Mouse (Mus musculus) hindbrain, postnatal 0 days (tissue): ENCODE measurements around the gene Rpn1. TPM values are rescaled to one million over a fixed set of nuclear protein-coding genes. Genes with fewer than 3 reads are reported as not detected.

Source experiments
- ATAC-seq: fragments of 200-750 bp; cut with Nextera tagmentation; 2 replicates; pipeline ENCODE4 v1.8.0; 2017; ENCODE audit warnings: mild to moderate bottlenecking, moderate TSS enrichment, moderate library complexity
- DNase-seq: peaks from one replicate; pipeline ENCODE4 v3.0.0-alpha.2; 2015; ENCODE audit warnings: low spot score
- H3K27ac ChIP-seq: fragments of 300-500 bp; sonication (generic); 2 replicates; pipeline ENCODE4 v1.5.1; 2014; ENCODE audit warnings: mild to moderate bottlenecking
- H3K27me3 ChIP-seq: fragments of 300-500 bp; sonication (generic); 2 replicates; pipeline ENCODE4 v1.6.1; 2014; ENCODE audit warnings: low read length, mixed read lengths; ENCODE audit not compliant: insufficient read depth
- H3K36me3 ChIP-seq: fragments of 300-500 bp; sonication (generic); 2 replicates; pipeline ENCODE4 v1.6.1; 2014; ENCODE audit warnings: low read length, mixed read lengths; ENCODE audit not compliant: insufficient read depth
- H3K4me1 ChIP-seq: fragments of 300-500 bp; sonication (generic); 2 replicates; pipeline ENCODE4 v1.6.1; 2014; ENCODE audit warnings: antibody characterized with exemption, low read length, mixed read lengths; ENCODE audit not compliant: insufficient read depth
- H3K4me2 ChIP-seq: fragments of 300-500 bp; sonication (generic); 2 replicates; pipeline ENCODE4 v1.6.1; 2014; ENCODE audit warnings: low read depth, mild to moderate bottlenecking, low read length, moderate library complexity, mixed read lengths
- H3K4me3 ChIP-seq: fragments of 300-500 bp; sonication (generic); 2 replicates; pipeline ENCODE4 v1.5.1; 2014; ENCODE audit warnings: low read length
- H3K9ac ChIP-seq: fragments of 300-500 bp; sonication (generic); replicated peaks from 2 replicates; pipeline ENCODE4 v1.6.1; 2014; ENCODE audit warnings: mild to moderate bottlenecking, low read length, moderate library complexity, mixed read lengths
- H3K9me3 ChIP-seq: fragments of 300-500 bp; sonication (generic); 2 replicates; pipeline ENCODE4 v1.6.1; 2016; ENCODE audit warnings: low read length, mixed read lengths
- CTCF ChIP-seq: IDR thresholded peaks from 2 replicates; pipeline ENCODE4 v1.5.1; 2016; ENCODE audit warnings: antibody characterized with exemption, control low read depth, low read depth
- WGBS: fragments of 180-500 bp; shearing (Covaris S2); extraction: QIAGEN DNeasy Blood & Tissue Kit; methylation state at CpG from one replicate; pipeline ENCODE4 v1.1.7; 2014; 5-methylcytosine and 5-hydroxymethylcytosine counted together
- polyA plus RNA-seq: library from polyadenylated mRNA; unstranded; fragments of >200 nt; fragmentation: Nextera tagmentation; extraction: Ambion mirVana; gene quantifications from 2 replicates; pipeline ENCODE4 v1.2.1, GENCODE M21; 2015
- total RNA-seq: library from RNA; depleted of rRNA; stranded (reverse); fragments of >200 nt; gene quantifications from 2 replicates; pipeline ENCODE4 v1.2.3, GENCODE M21; 2014

Rpn1 gene
- total and polyA plus RNA-seq, 2 experiments from 2014 or later, result 225 to 242 TPM

DNA sequence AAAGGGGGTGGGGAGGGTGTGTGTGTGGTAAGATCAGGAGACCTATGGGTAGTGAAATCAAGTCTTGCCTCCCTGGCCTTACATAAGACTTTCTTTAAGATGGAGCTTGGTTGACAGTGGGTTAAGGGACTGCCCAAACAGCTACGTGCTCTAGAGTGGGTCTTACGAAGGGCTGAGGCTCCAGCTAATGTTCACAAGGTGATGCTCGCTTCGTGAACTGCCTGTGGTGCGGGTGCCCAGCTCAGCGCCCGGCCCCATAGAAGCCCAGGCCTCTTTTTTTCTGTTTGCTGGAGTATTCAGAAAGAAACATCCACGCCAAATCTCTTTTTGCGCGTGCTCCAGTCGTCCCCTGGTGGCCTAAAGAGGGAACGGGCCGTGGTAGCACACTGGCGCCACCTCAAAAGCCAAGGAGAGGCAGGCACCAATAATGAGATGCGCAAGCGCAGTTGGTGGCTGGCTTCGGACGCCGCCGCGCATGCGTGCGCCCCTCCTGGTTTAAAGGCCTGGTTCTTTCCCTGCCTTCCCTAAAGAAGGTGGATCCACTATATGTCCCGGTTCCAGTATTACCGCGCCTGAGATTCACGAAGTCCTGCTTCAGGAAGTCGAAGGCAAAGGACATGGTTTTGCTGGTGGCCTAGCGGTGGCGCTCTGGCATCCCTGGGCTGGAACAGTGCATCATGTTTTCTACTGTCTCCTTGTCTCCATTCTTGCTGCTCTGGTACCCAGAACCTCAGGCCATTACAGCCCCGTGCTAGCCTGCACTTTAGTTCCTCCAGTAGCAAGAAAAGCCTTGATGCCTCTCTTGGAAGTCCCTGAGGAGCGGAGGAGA lies 21.7 kb downstream of the Rpn1 start:
- no peaks in the 10 kb centered on the region for H3K27me3 ChIP-seq
- TF ChIP-seq CTCF, result peak; percentile 99
- ATAC-seq (peak; percentile 92), DNase-seq (peak; percentile 98)
- no peaks in the 10 kb centered on the region for H3K9me3 ChIP-seq
- peak overlapping the region; percentile 72 for H3K27ac ChIP-seq
- peak overlapping the region; percentile 43 for H3K4me2 ChIP-seq
- H3K9ac ChIP-seq, result peak overlapping the region; percentile 21
- H3K4me1 ChIP-seq, result no peaks in the 10 kb centered on the region
- H3K4me3 ChIP-seq, result peak overlapping the region; percentile 9; the same call in 1 of the 2 replicates
- WGBS, result 8% methylated on average over 32 of the region's 32 CpGs
- H3K36me3 ChIP-seq, result peaks cover 39% of the 10 kb centered on the region

DNA sequence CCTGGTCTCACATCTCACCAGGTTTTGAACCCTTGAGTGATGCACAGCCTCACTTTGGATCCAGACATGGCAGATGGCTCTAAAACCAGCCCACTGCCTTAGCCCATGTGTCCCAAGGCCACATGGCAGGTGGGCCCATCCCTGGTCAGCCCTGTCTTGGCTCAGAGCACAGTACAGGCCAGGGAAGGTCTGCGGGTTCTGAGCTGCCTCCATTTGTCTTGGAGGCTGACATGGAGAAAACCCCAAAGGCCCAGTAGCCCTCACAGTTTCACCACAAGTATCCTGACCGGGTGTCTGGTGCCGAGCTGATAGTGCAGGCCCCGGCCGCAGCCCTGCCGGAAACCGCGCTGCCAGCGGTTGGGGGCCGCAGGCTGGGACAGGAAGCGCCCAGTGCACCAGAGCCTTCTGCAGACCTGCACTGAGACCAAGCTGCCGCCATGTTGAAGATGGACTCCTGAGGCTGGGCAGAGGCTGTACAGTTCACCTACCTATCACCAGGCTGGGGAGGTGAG lies 22.4 kb downstream of the Rpn1 start:
- Histone ChIP-seq H3K4me2 (peak overlapping the region; percentile 43; the same call in 1 of the 2 replicates), H3K9me3 (no peaks in the 10 kb centered on the region), H3K4me3 (0 out of 2 replicates have a peak overlapping the region, but pooled peaks have one; percentile 9), H3K4me1 (no peaks in the 10 kb centered on the region), H3K27ac (peak overlapping the region; percentile 72), H3K36me3 (peaks cover 32% of the 10 kb centered on the region), H3K27me3 (no peaks in the 10 kb centered on the region), H3K9ac (peak overlapping the region; percentile 21; the same call in 1 of the 2 replicates)
- 97% methylated on average over 12 of the region's 12 CpGs for WGBS
- ATAC-seq (peak; percentile 37), DNase-seq (no peak)
- TF ChIP-seq CTCF, result no peak

DNA sequence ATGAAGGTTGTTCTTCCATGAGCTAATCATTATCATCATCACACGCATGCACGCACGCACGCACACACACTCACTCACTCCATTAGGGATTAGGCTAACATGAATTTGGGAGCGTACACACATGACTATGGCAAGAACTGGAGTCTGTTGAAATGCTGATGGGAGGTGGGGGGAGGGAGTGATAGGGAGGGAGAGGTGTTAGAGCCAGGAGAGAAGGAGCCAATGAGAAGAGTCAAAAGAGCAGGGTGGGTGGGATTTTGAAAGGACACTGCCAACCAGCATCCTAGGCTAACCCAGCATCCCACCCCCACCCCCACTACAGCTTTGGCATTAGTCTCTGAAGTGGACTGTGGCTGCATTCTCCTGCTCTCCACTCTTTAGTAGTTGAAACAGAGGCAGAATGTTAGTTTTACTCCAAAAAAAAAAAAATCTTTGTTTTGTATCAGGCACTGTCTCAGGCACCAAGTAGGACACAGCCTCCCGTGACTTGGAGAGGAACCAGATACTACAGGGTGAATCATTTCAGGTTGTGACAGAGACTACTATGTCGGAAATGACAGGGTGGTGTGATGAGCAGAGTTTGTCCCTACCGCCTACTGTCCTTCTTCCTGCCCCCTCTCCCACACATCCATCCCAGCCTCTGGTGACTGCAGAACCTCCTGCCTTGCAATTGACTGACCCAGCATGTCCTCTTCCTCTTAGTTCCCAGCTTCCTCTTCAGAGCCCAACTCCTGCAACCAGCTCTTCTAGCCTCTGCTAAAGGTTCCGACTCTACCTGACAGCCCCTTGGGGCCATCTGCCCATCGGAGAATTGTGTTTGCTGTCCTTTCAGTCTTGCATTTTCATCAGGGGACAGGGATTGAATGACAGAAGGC lies 23.6 kb downstream of the Rpn1 start:
- Histone ChIP-seq H3K27ac (no peak overlapping the region), H3K4me2 (no peak overlapping the region), H3K36me3 (peaks cover 20% of the 10 kb centered on the region), H3K9ac (no peak overlapping the region), H3K9me3 (no peaks in the 10 kb centered on the region), H3K27me3 (no peaks in the 10 kb centered on the region), H3K4me1 (no peaks in the 10 kb centered on the region), H3K4me3 (no peak overlapping the region)
- no peak for TF ChIP-seq CTCF
- no peak for ATAC-seq
- 84% methylated on average over 10 of the region's 10 CpGs for WGBS
- DNase-seq, result no peak

DNA sequence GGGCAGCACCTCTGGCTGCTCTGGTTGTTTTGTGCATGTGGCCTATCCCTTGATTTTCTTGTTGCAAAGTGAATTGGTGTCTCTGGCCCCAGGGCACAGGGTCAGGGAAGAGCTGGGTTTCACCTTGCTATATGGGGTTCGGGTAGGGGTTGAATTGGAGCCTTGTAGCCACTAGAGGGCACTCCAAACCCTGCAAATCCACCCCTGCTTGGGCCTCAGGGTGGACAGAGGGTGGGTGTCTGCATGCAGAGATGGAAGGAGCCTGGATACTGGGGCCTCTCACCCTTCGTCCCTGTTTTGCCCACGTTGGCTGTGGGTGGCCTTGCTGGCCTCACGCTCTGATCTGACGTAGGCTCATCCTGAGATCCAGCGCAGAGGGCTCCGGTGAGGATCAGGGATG lies 28.9 kb downstream of the Rpn1 start:
- DNase-seq, result peak; percentile 87
- Histone ChIP-seq H3K27me3 (no peaks in the 10 kb centered on the region), H3K4me1 (0 out of 2 replicates have a peak, but pooled peaks cover 3% of the 10 kb centered on the region), H3K4me2 (no peak overlapping the region), H3K4me3 (no peak overlapping the region), H3K9ac (no peak overlapping the region), H3K27ac (no peak overlapping the region), H3K36me3 (no peaks in the 10 kb centered on the region), H3K9me3 (no peaks in the 10 kb centered on the region)
- peak; percentile 81 for ATAC-seq
- 30% methylated on average over 7 of the region's 7 CpGs for WGBS
- TF ChIP-seq CTCF, result peak; percentile 87

DNA sequence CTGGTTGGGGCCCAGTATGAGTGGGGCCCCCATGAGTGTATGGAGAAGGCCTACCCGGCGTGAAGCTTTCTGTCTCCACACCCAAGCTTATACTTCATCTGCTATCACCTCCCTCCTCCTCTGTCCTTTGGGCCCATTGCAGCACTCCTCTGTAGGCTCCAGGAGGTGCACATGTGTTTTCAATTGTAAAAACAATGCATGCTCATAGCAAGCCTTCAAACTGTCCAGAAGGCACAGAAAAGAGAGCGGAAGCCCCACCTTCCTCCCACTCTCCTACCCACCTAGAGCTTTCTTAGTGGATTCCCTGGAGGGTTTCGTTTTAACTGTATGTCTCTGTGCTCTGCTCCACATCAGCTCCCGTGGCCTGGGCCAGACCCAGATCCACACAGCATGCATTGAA lies 30.1 kb downstream of the Rpn1 start:
- no peak overlapping the region for H3K4me3 ChIP-seq
- no peak overlapping the region for H3K27ac ChIP-seq
- H3K27me3 ChIP-seq, result no peaks in the 10 kb centered on the region
- no peaks in the 10 kb centered on the region for H3K9me3 ChIP-seq
- no peaks in the 10 kb centered on the region for H3K36me3 ChIP-seq
- H3K4me1 ChIP-seq, result 0 out of 2 replicates have a peak, but pooled peaks cover 3% of the 10 kb centered on the region
- no peak overlapping the region for H3K4me2 ChIP-seq
- TF ChIP-seq CTCF, result no peak
- no peak overlapping the region for H3K9ac ChIP-seq
- DNase-seq, result no peak
- no peak for ATAC-seq
- WGBS, result 88% methylated on average over 5 of the region's 5 CpGs

DNA sequence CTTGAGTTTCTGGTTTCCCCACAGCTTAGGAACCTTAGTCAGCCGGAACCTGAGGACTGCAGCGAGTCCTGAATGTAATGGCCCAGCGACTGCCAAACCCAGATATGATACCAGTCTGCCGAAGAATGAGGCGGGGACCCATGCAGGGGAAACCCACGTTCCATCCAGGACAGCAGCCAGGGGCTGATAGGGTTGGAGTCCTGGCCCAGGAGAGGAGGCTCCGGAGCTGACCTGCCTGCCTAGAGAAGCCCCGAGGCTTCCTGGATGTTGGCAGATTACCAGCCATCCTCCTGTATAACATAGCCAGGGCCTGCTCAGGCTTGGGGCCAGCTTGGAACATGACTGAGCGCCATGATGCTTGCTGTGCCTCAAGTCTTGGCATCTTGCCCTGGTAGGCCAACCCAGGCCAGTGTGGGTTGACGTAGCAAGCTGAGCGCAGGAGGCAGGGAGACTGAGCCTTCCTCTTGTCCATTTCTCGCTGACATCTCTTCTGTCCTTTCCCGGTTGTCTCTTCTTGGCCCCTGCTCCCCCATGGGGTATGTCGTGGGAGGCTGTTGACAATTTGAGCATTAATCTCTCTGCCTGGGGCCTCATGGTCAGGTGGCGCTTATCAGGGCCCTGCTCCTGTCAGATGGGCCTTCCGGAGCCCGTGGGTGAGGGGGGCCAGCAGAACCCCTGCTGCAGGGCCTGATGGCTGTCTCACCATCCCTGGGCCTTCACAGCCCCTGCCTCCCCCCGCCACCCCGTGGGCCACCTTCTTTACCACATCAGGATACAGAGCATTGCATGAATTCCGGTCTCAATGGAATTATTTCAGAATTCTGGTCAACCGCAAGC lies 32.3 kb downstream of the Rpn1 start:
- no peaks in the 10 kb centered on the region for H3K36me3 ChIP-seq
- H3K4me3 ChIP-seq, result no peak overlapping the region
- H3K27ac ChIP-seq, result no peak overlapping the region
- no peak overlapping the region for H3K4me2 ChIP-seq
- ATAC-seq (peak; percentile 65), DNase-seq (peak; percentile 86)
- no peak overlapping the region for H3K9ac ChIP-seq
- WGBS, result 48% methylated on average over 21 of the region's 21 CpGs
- no peak for TF ChIP-seq CTCF
- no peaks in the 10 kb centered on the region for H3K27me3 ChIP-seq
- 0 out of 2 replicates have a peak, but pooled peaks cover 3% of the 10 kb centered on the region for H3K4me1 ChIP-seq
- H3K9me3 ChIP-seq, result no peaks in the 10 kb centered on the region
